Comparison of ENCODE assay signal across 8 mouse cellular contexts in the genomic region with DNA sequence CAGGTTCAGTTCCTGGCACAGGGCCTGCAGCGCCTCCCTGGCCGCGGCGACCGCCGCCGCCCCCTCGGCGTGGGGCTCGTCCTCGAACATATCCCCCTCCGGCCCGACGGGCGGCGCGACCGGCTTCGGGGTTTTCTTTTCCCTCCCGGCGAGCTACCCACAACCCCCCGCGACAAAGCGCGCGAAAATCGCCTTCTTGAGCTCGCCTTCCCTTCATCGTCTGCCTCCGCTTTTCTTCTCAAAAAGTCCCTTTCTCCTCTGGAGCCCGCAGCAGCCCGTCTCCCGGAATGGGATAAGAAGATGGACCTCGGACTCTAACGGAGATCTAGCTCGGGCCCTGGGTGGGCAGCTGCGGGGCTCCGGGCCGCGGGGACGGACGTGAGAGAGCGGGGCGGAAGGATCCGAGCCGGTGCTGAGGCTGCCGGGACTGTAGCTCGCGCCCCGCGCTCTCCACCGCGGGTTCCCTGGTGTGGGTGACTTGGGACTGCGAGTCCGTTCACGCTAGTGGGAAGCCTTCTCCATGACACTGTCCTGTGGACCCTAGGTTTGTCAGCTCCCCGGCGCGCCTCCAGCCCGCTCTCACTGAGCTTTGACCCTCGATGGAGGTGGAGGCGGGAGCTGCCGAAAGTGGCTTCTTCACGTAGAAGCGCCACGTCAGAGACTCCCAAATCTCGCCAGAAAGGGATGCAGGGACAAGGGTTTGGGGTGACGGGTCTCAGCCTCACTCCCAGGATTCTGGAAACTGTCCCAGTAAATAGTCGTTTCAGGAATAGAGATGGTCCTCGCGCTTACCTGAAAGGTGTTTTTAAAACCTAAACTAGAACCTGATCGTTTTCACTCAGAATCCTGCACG. TPM values are rescaled to one million over a fixed set of nuclear protein-coding genes. Genes with fewer than 3 reads are reported as not detected.
DNase-seq lines count a peak whose midpoint lies in the region; ATAC-seq lines count a peak whose summit lies in the region.

A gene (minus strand): TSS at position 169 of the 853 bp plus-strand sequence.

- DNase-seq in NIH3T3 (ENCODE audit: low read depth) = peak; percentile 96
- DNase-seq in cerebellum, postnatal 10 days = peak; percentile 92 to 95
- peak; percentile 81 to 83 for DNase-seq in frontal cortex, postnatal 14 days (ENCODE audit: low spot score in 2 of 2)
- DNase-seq in hindbrain, embryonic 14.5 days (ENCODE audit: low spot score) = peak; percentile 92
- peak; percentile 88 for DNase-seq in layer of hippocampus, postnatal 36 days
- DNase-seq in lung, postnatal 36 days = peak; percentile 92
- DNase-seq in retina, postnatal 1 day = peak; percentile 98
- DNase-seq in urinary bladder, adult 18-20 months (ENCODE audit: low spot score in 2 of 2) = peak; percentile 79 to 96

- H3K9me3 ChIP-seq in hindbrain, embryonic 14.5 days (ENCODE audit: control insufficient read depth, low read length) = peaks cover 9% of the 10 kb centered on the region

- peak within 1 kb of the TSS; percentile 97 for H3K27ac ChIP-seq in hindbrain, embryonic 14.5 days

- peaks cover 16% of the 10 kb centered on the region for H3K4me1 ChIP-seq in hindbrain, embryonic 14.5 days (replicated peaks; ENCODE audit: control insufficient read depth, insufficient read depth, low read length)

- no peaks in the 10 kb centered on the region for H3K27me3 ChIP-seq in hindbrain, embryonic 14.5 days (ENCODE audit: control insufficient read depth, insufficient read depth, low read length)

- peak within 1 kb of the TSS; percentile 81 for H3K4me3 ChIP-seq in hindbrain, embryonic 14.5 days (replicated peaks; ENCODE audit: low read length)

- peak; percentile 84 for ATAC-seq in hindbrain, embryonic 14.5 days (ENCODE audit: low FRiP score)

- 2% methylated on average over 69 of the region's 73 CpGs for whole genome bisulfite sequencing in hindbrain, embryonic 14.5 days

- peak within 1 kb of the TSS; percentile 90 for H3K9ac ChIP-seq in hindbrain, embryonic 14.5 days

- 0 out of 2 replicates have a peak, but pooled peaks cover 4% of the 10 kb centered on the region for H3K36me3 ChIP-seq in hindbrain, embryonic 14.5 days (replicated peaks; ENCODE audit: control insufficient read depth, insufficient read depth)

- peak within 1 kb of the TSS; percentile 61 for H3K4me2 ChIP-seq in hindbrain, embryonic 14.5 days (replicated peaks)

RNA-seq across cellular contexts. Expression of the gene that starts here (rescaled TPM):
- 5.7 and 6.2 TPM in 2 replicates for polyA plus RNA-seq in hindbrain, embryonic 14.5 days (2014; fragmentation: Nextera tagmentation; extraction: Ambion mirVana)
- 1 to 10 TPM; 1.7 to 1.8 TPM for total RNA-seq in layer of hippocampus, postnatal 36 days (2021)

Comparison
In these comparisons a context has a peak if more than half of its experiments do, and no peak if none do; other contexts are left out.
1. Peak in every context shown above with its lines: DNase-seq, ATAC-seq, H3K4me3 ChIP-seq and H3K27ac ChIP-seq.